Mouse (Mus musculus): ENCODE measurements around the gene Tnik.

DNA sequence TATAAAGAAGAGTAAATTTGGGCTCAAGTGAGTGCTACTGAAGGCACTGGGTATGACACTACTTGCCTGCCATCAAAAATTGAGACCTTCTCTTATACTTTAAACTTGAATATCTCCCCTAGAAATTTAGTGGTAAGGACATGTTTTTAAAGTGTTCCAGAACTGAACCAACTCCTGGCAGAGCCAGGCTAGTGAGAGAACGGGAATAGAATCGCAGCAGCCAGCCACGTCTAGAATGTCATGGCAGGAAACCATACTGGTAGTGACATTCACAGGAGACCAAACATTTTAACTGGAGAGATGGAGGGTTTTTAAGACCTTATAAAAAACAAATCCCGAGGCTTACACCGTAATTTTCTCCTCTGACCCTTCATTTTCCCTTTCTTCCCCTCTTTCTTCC lies 172.5 kb downstream of the Tnik start:
- TF ChIP-seq TAL1 (IDR thresholded peaks at IDR 0.05; ENCODE audit: low read length) (no peak), GATA1 (IDR thresholded peaks at IDR 0.05; ENCODE audit: low read length) (no peak)

All from erythroblast, embryonic 14.5 days (primary cell).